Mouse (Mus musculus) C2C12 (cell line): ENCODE measurements around the gene Def6.

Source experiments
- CEBPB ChIP-seq: IDR thresholded peaks from one replicate; pipeline ENCODE4 v1.6.1; 2011; ENCODE audit warnings: low read depth, mild to moderate bottlenecking, control low read depth, moderate library complexity
- CTCF ChIP-seq: IDR thresholded peaks from one replicate; pipeline ENCODE4 v1.5.1; 2011; ENCODE audit not compliant: control insufficient read depth, insufficient read depth, insufficient read length
- MAX ChIP-seq: IDR thresholded peaks from one replicate; pipeline ENCODE4 v1.6.1; 2011; ENCODE audit warnings: mild to moderate bottlenecking, control low read depth
- MYOD1 ChIP-seq: IDR thresholded peaks from one replicate; pipeline ENCODE4 v1.6.1; 2011; ENCODE audit warnings: low read depth; ENCODE audit not compliant: control insufficient read depth, insufficient read length
- USF1 ChIP-seq: IDR thresholded peaks from one replicate; pipeline ENCODE4 v1.6.1; 2011; ENCODE audit warnings: low read depth, mild to moderate bottlenecking, control low read depth, moderate library complexity

GRCm38 (mm10) chr17:28197646-28198045, 9.9 kb upstream of the Def6 start:
- TF ChIP-seq CTCF (no peak), CEBPB (no peak), MYOD1 (no peak), USF1 (no peak), MAX (no peak)
